Mouse (Mus musculus) lung, embryonic 14.5 days (tissue): ENCODE data around the gene AL732309.1. TPM values are rescaled to one million over a fixed set of nuclear protein-coding genes. Genes with fewer than 3 reads are reported as not detected.

Experiments used
- ATAC-seq: fragments of 200-750 bp; cut with Nextera tagmentation; 2 replicates; pipeline ENCODE4 v1.8.0; 2017; ENCODE audit warnings: mild to moderate bottlenecking, moderate TSS enrichment, moderate library complexity; ENCODE audit not compliant: insufficient read depth
- DNase-seq: peaks from one replicate; pipeline ENCODE4 v3.0.0-alpha.2; 2015
- H3K27ac ChIP-seq: fragments of 300-500 bp; sonication (generic); 2 replicates; pipeline ENCODE4 v1.5.1; 2014; ENCODE audit warnings: low read depth, mild to moderate bottlenecking, moderate library complexity
- H3K27me3 ChIP-seq: fragments of 300-500 bp; sonication (generic); 2 replicates; pipeline ENCODE4 v1.6.1; 2014; ENCODE audit warnings: low read length, control low read depth; ENCODE audit not compliant: insufficient read depth
- H3K36me3 ChIP-seq: fragments of 300-500 bp; sonication (generic); 2 replicates; pipeline ENCODE4 v1.6.1; 2014; ENCODE audit warnings: control low read depth; ENCODE audit not compliant: insufficient read depth
- H3K4me1 ChIP-seq: fragments of 300-500 bp; sonication (generic); 2 replicates; pipeline ENCODE4 v1.6.1; 2014; ENCODE audit warnings: antibody characterized with exemption, control low read depth; ENCODE audit not compliant: insufficient read depth
- H3K4me2 ChIP-seq: fragments of 300-500 bp; sonication (generic); 2 replicates; pipeline ENCODE4 v1.6.1; 2014; ENCODE audit warnings: mild to moderate bottlenecking
- H3K4me3 ChIP-seq: fragments of 300-500 bp; sonication (generic); 2 replicates; pipeline ENCODE4 v1.5.1; 2014; ENCODE audit warnings: low read depth, low read length
- H3K9ac ChIP-seq: fragments of 300-500 bp; sonication (generic); 2 replicates; pipeline ENCODE4 v1.6.1; 2014
- H3K9me3 ChIP-seq: fragments of 300-500 bp; sonication (generic); 2 replicates; pipeline ENCODE4 v1.6.1; 2016; ENCODE audit warnings: low read depth, low read length, control low read depth
- CTCF ChIP-seq: IDR thresholded peaks from 2 replicates; pipeline ENCODE4 v1.5.1; 2016; ENCODE audit warnings: antibody characterized with exemption, low read depth
- whole genome bisulfite sequencing: fragments of 180-500 bp; shearing (Covaris S2); extraction: QIAGEN DNeasy Blood & Tissue Kit; methylation state at CpG from one replicate; pipeline ENCODE4 v1.1.7; 2014; 5-methylcytosine and 5-hydroxymethylcytosine counted together
- polyA plus RNA-seq: library from polyadenylated mRNA; unstranded; fragments of >200 nt; fragmentation: Nextera tagmentation; extraction: Ambion mirVana; gene quantifications from 2 replicates; pipeline ENCODE4 v1.2.1, GENCODE M21; 2014

AL732309.1 gene
- polyA plus RNA-seq, 1 experiment from 2014 or later: 3.6 TPM

GRCm38 (mm10) chr2:25217666-25218065, 29.0 kb downstream of the AL732309.1 start:
- Histone ChIP-seq H3K36me3 (peaks cover 14% of the 10 kb centered on the region), H3K27ac (no peak overlapping the region), H3K4me2 (no peak overlapping the region), H3K4me3 (no peak overlapping the region), H3K4me1 (no peaks in the 10 kb centered on the region), H3K27me3 (no peaks in the 10 kb centered on the region), H3K9ac (no peak overlapping the region), H3K9me3 (no peaks in the 10 kb centered on the region)
- DNase-seq (no peak), ATAC-seq (no peak)
- WGBS: 47% methylated on average over 2 of the region's 2 CpGs
- no peak for TF ChIP-seq CTCF

DNA sequence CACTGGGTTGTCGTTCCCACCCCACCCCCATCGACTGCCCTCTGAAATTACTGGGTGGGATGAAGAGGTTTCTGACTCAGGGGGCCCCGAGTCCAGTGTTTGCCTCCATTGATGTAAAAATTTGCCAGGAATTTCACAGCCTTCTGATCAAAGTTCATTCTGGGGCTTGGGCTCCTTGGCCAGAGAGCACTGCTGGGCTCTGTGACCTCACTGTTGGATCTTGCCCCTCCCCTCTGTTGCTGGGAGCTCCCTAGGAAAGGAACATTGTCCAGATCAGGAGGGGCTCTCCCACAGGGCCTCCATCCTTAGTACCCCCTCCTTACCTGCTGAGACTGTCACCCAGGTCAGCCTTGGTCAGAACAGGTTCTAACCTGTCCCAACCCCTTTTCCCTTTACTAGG, 32.2 kb downstream of the AL732309.1 start, which contains the start of gene Stpg3:
Gene Stpg3 (minus strand): TSS at position 194 of the 400 bp plus-strand sequence.
- 65% methylated on average over 3 of the region's 3 CpGs for WGBS
- peaks cover 8% of the 10 kb centered on the region for H3K4me1 ChIP-seq
- H3K9me3 ChIP-seq: no peaks in the 10 kb centered on the region
- DNase-seq (no peak), ATAC-seq (no peak)
- H3K36me3 ChIP-seq: no peaks in the 10 kb centered on the region
- H3K4me2 ChIP-seq: no peak within 1 kb of the TSS
- no peak within 1 kb of the TSS for H3K27ac ChIP-seq
- no peak within 1 kb of the TSS for H3K4me3 ChIP-seq
- TF ChIP-seq CTCF: no peak
- H3K9ac ChIP-seq: no peak within 1 kb of the TSS
- no peaks in the 10 kb centered on the region for H3K27me3 ChIP-seq

- ATAC-seq (no peak), DNase-seq (no peak)
- Histone ChIP-seq H3K9ac (no peak overlapping the region), H3K27ac (no peak overlapping the region), H3K4me3 (no peak overlapping the region), H3K36me3 (peaks cover 7% of the 10 kb centered on the region), H3K4me2 (no peak overlapping the region), H3K27me3 (no peaks in the 10 kb centered on the region), H3K9me3 (no peaks in the 10 kb centered on the region), H3K4me1 (peaks cover 8% of the 10 kb centered on the region)
- no peak for TF ChIP-seq CTCF
- 55% methylated on average over 23 of the region's 23 CpGs for WGBS
Measured at GRCm38 (mm10) chr2:25213266-25213865, 33.3 kb downstream of the AL732309.1 start.

- TF ChIP-seq CTCF: no peak
- peaks cover 18% of the 10 kb centered on the region for H3K36me3 ChIP-seq
- ATAC-seq (peak; percentile 94), DNase-seq (peak; percentile 95)
- no peaks in the 10 kb centered on the region for H3K27me3 ChIP-seq
- H3K9ac ChIP-seq: peak within 1 kb of the TSS; percentile 81
- H3K4me3 ChIP-seq: peak within 1 kb of the TSS; percentile 89
- H3K4me1 ChIP-seq: peaks cover 8% of the 10 kb centered on the region
- H3K9me3 ChIP-seq: no peaks in the 10 kb centered on the region
- H3K27ac ChIP-seq: peak within 1 kb of the TSS; percentile 75
- under 1% methylated on average over 44 of the region's 44 CpGs for WGBS
- peak within 1 kb of the TSS; percentile 94 for H3K4me2 ChIP-seq
Measured at GRCm38 (mm10) chr2:25211121-25211670, 35.5 kb downstream of the AL732309.1 start, which contains the start of gene Nelfb. Nelfb (minus strand) TSS chr2:25211489.

DNA sequence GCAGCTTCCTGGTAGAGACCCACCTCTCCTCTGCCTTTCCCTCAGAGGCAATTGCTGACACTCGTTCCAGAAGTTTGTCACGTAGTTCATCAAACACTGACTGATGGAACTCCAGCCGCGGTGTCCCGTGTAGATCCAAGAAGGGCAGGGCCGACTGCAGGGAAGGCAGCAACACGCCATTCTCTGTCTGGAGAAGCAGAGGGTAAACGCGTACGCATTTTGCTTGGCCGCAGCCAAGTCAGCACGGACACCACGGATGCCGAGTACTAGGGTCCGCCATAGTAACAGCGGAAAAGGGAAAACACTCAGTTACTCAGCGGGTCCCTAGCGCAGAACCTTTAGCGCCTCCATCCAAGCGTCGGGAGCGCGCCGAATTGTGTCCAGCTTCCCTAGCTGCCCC, 36.0 kb downstream of the AL732309.1 start:
- H3K9ac ChIP-seq: peak overlapping the region; percentile 81
- H3K36me3 ChIP-seq: peaks cover 23% of the 10 kb centered on the region
- 0% methylated on average over 24 of the region's 24 CpGs for WGBS
- DNase-seq (no peak), ATAC-seq (peak; percentile 50; the same call in 1 of the 2 replicates)
- H3K4me3 ChIP-seq: peak overlapping the region; percentile 89
- H3K4me1 ChIP-seq: peaks cover 8% of the 10 kb centered on the region
- peak overlapping the region; percentile 94 for H3K4me2 ChIP-seq
- no peak for TF ChIP-seq CTCF
- no peaks in the 10 kb centered on the region for H3K9me3 ChIP-seq
- H3K27ac ChIP-seq: peak overlapping the region; percentile 75
- no peaks in the 10 kb centered on the region for H3K27me3 ChIP-seq

- Histone ChIP-seq H3K4me1 (peaks cover 8% of the 10 kb centered on the region), H3K4me3 (no peak overlapping the region), H3K9me3 (no peaks in the 10 kb centered on the region), H3K27me3 (no peaks in the 10 kb centered on the region), H3K27ac (no peak overlapping the region), H3K4me2 (no peak overlapping the region), H3K36me3 (peaks cover 53% of the 10 kb centered on the region), H3K9ac (no peak overlapping the region)
- 91% methylated on average over 1 of the region's 1 CpGs for WGBS
- TF ChIP-seq CTCF: no peak
- ATAC-seq: no peak
- DNase-seq: no peak
Measured at GRCm38 (mm10) chr2:25207593-25207992, 39.1 kb downstream of the AL732309.1 start.

DNA sequence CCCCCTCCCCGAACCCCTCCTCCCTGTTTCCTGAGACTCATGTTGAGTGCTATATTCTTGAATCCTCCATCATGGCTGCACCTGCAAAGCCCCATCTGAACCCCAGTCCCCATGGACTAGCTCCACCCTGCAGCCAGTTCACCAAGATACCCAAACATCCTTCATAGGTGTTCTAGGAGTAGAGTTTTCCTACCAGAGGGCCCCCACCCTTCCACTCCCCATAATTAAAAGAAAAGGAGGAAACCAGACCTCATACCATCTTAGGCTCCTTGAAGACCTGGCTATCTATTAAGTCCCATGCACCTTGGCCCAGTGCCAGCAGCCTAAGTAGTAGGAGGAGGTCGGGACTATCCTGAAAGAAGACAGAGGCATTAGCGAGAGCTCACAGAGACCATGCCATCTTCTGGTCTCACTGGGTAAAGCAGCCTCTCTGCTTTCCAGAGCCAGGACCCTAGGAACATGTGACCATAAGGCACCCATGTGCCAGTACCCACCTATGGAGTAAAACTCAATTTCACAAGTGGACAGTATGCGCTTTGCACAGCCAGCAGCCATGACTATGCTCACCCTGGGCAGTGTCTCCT, 42.9 kb downstream of the AL732309.1 start:
- WGBS: 59% methylated on average over 4 of the region's 4 CpGs
- no peaks in the 10 kb centered on the region for H3K9me3 ChIP-seq
- H3K4me1 ChIP-seq: no peaks in the 10 kb centered on the region
- no peak overlapping the region for H3K9ac ChIP-seq
- DNase-seq (peak; percentile 45), ATAC-seq (peak; percentile 47; the same call in 1 of the 2 replicates)
- H3K27ac ChIP-seq: no peak overlapping the region
- no peaks in the 10 kb centered on the region for H3K27me3 ChIP-seq
- H3K36me3 ChIP-seq: peaks cover 85% of the 10 kb centered on the region
- TF ChIP-seq CTCF: peak; percentile 36; the same call in 1 of the 2 replicates
- H3K4me3 ChIP-seq: no peak overlapping the region
- no peak overlapping the region for H3K4me2 ChIP-seq
